Mouse (Mus musculus): ENCODE measurements around the gene Gm10354. TPM values are rescaled to one million over a fixed set of nuclear protein-coding genes. Genes with fewer than 3 reads are reported as not detected.
"Not testable (repeated sequence)": the region's sequence is repeated elsewhere in the genome, so short reads cannot be mapped to it uniquely, and the experiment has no call there.

Gene Gm10354
- polyA plus RNA-seq, 1 experiment from 2014 or later, result not detected

DNA sequence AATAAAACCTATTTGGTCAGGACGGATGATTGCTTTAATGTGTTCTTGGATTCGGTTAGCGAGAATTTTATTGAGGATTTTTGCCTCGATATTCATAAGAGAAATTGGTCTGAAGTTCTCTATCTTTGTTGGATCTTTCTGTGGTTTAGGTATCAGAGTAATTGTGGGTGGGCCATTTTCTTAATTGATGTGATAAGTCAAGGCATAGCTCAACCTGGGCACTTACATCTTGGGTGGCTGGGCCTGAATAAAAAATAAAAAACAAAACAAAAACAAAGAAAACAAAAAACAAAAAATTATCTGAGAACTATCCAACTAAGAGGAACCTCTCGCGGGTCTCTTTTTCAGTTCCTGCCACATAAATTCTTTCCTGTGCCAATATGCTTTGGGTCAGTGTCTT, 15.4 kb upstream of the Gm10354 start:
- not testable (repeated sequence) for H3K9me3 ChIP-seq (replicated peaks); H3K27ac ChIP-seq (replicated peaks); H3K9ac ChIP-seq; H3K4me1 ChIP-seq; H3K36me3 ChIP-seq; H3K4me3 ChIP-seq (replicated peaks); H3K27me3 ChIP-seq; H3K4me2 ChIP-seq (replicated peaks)
- ATAC-seq (ENCODE audit: insufficient number of reproducible peaks, low FRiP score, low TSS enrichment, low read depth), result peak; percentile 86
- 84% methylated on average over 6 of the region's 6 CpGs for WGBS

GRCm38 (mm10) chr5:14990375-14991158, 11.8 kb upstream of the Gm10354 start:
- peak; percentile 77; the same call in 1 of the 2 replicates for ATAC-seq (ENCODE audit: insufficient number of reproducible peaks, low FRiP score, low TSS enrichment, low read depth)
- not testable (repeated sequence) for H3K27ac ChIP-seq (replicated peaks); H3K4me3 ChIP-seq (replicated peaks); H3K4me1 ChIP-seq; H3K9ac ChIP-seq; H3K4me2 ChIP-seq (replicated peaks); H3K36me3 ChIP-seq; H3K9me3 ChIP-seq (replicated peaks); H3K27me3 ChIP-seq
- 76% methylated on average over 8 of the region's 8 CpGs for WGBS

GRCm38 (mm10) chr5:14986649-14987387, 8.1 kb upstream of the Gm10354 start:
- 41% methylated on average over 6 of the region's 6 CpGs for WGBS
- not testable (repeated sequence) for H3K27ac ChIP-seq (replicated peaks); H3K4me2 ChIP-seq (replicated peaks); H3K9ac ChIP-seq; H3K27me3 ChIP-seq; H3K4me1 ChIP-seq; H3K36me3 ChIP-seq; H3K9me3 ChIP-seq (replicated peaks); H3K4me3 ChIP-seq (replicated peaks)
- ATAC-seq (ENCODE audit: insufficient number of reproducible peaks, low FRiP score, low TSS enrichment, low read depth), result peak; percentile 69; the same call in 1 of the 2 replicates

DNA sequence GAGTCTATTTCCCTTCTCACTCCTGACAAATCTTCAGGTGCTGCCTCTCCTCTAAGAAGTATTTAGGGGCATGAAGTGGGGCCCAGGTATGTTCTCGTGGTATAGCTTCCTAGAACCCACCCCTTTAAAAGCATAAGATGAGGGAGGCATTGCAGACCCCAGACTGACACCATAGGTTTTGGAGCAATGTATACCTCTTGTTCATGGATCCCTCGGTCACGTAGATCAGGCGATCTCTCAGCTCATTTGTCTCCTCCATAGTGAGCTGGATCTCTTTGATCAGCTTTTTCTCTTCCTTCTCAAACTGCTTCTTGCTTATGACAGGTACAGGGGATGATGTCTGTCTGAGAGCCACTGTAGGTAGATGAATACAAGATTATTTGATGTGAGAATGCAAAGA, 1.4 kb downstream of the Gm10354 start:
- H3K27me3 ChIP-seq; H3K36me3 ChIP-seq; H3K4me2 ChIP-seq (replicated peaks); ATAC-seq (ENCODE audit: insufficient number of reproducible peaks, low FRiP score, low TSS enrichment, low read depth); H3K27ac ChIP-seq (replicated peaks); H3K9ac ChIP-seq; H3K4me1 ChIP-seq; H3K9me3 ChIP-seq (replicated peaks); H3K4me3 ChIP-seq (replicated peaks): not testable (repeated sequence)
- 69% methylated on average over 4 of the region's 4 CpGs for whole genome bisulfite sequencing

- not testable (repeated sequence) for H3K9me3 ChIP-seq (replicated peaks); H3K4me1 ChIP-seq; H3K4me3 ChIP-seq (replicated peaks); H3K4me2 ChIP-seq (replicated peaks); H3K27ac ChIP-seq (replicated peaks); ATAC-seq (ENCODE audit: insufficient number of reproducible peaks, low FRiP score, low TSS enrichment, low read depth); H3K9ac ChIP-seq; H3K36me3 ChIP-seq; H3K27me3 ChIP-seq
- WGBS, result 67% methylated on average over 4 of the region's 4 CpGs
Measured at GRCm38 (mm10) chr5:14975294-14975693, 3.4 kb downstream of the Gm10354 start.

DNA sequence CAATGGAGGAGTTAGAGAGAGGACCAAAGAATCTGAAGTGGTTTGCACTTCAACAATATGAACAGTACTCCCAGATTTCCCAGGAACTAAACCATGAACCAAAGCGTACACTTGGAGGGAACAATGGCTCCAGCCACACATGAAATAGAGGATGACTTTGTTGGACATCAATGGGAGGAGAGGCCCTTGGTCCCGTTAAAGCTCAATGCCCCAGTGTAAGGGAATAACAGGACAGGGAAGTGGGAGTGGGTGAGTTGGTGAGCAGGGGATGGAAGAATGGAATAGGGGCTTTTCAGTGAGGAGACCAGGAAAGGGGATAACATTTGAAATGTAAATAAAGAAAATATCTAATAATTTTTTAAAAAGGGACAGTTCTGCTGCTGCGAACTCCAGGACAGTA, 5.9 kb downstream of the Gm10354 start:
- not testable (repeated sequence) for H3K36me3 ChIP-seq; H3K9ac ChIP-seq; ATAC-seq (ENCODE audit: insufficient number of reproducible peaks, low FRiP score, low TSS enrichment, low read depth); H3K4me3 ChIP-seq (replicated peaks); H3K4me2 ChIP-seq (replicated peaks); H3K27ac ChIP-seq (replicated peaks); H3K27me3 ChIP-seq; H3K9me3 ChIP-seq (replicated peaks); H3K4me1 ChIP-seq
- 70% methylated on average over 3 of the region's 3 CpGs for WGBS

DNA sequence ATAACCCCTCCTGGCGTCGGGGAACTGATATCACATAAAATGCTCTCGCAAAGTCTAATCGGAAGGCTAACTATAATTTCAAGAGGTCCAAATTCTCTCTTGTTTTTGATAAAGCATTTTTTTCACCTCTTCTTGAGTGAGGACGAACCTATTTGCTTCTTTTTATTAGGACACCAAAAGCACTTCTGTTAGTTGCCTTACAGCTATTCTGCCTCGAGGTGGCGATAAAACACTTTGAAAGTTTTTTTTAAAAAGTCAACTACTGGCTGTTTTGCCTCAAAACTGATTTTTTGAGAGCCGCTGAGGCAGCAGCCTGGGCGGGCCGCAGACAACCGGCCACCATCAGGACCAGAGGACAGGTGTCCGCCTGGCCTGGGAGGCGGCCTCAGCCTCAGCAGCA, 14.9 kb downstream of the Gm10354 start:
- not testable (repeated sequence) for H3K36me3 ChIP-seq; H3K9ac ChIP-seq; ATAC-seq (ENCODE audit: insufficient number of reproducible peaks, low FRiP score, low TSS enrichment, low read depth); H3K4me1 ChIP-seq; H3K27ac ChIP-seq (replicated peaks); H3K4me3 ChIP-seq (replicated peaks); H3K27me3 ChIP-seq; H3K4me2 ChIP-seq (replicated peaks)
- 0 out of 2 replicates have a peak, but pooled peaks cover 13% of the 10 kb centered on the region for H3K9me3 ChIP-seq (replicated peaks)
- 80% methylated on average over 13 of the region's 13 CpGs for WGBS

- H3K9ac ChIP-seq; H3K4me1 ChIP-seq; H3K4me3 ChIP-seq (replicated peaks); H3K27ac ChIP-seq (replicated peaks); H3K36me3 ChIP-seq; H3K4me2 ChIP-seq (replicated peaks); H3K27me3 ChIP-seq: not testable (repeated sequence)
- WGBS, result 78% methylated on average over 4 of the region's 4 CpGs
- ATAC-seq (ENCODE audit: insufficient number of reproducible peaks, low FRiP score, low TSS enrichment, low read depth), result peak; percentile 63; the same call in 1 of the 2 replicates
- 0 out of 2 replicates have a peak, but pooled peaks cover 13% of the 10 kb centered on the region for H3K9me3 ChIP-seq (replicated peaks)
Measured at GRCm38 (mm10) chr5:14961502-14961901, 17.2 kb downstream of the Gm10354 start.

DNA sequence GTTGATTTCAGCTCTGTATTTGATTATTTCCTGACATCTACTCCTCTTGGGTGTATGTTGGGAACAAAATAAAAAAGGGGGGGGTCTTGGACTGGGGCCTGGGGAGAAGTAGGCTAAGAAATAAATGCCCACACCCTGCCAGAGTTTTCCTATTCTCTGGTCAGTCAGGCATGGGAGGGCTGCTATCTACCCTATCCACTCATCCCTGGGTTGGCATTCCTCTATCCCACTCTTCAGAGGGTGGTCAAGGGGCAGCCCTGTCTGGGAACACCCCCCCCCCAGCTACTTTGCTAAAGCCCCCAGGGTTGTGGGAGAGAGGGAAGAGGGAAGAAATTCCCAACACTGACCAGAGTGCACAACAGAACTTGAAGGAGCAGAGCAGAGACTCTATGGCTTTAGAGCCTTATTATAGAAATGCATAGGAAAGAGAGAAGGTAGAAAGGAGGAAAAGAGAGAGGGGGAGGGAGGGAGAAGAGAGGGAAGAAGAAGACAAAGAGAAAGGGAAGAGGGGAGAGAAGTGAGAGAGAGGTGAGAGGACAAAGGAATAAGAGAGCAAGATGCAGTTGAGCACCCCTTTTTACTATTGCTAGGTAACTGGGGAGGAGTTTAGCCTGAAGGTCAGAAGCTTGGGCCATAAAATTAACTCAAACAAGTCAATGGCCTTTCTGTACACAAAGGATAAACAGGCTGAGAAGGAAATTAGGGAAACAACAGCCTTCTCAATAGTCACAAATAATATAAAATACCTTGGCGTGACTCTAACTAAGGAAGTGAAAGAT, 22.6 kb downstream of the Gm10354 start:
- ATAC-seq (ENCODE audit: insufficient number of reproducible peaks, low FRiP score, low TSS enrichment, low read depth), result peak; percentile 65; the same call in 1 of the 2 replicates
- H3K27me3 ChIP-seq; H3K9ac ChIP-seq; H3K9me3 ChIP-seq (replicated peaks); H3K4me1 ChIP-seq; H3K36me3 ChIP-seq; H3K27ac ChIP-seq (replicated peaks); H3K4me2 ChIP-seq (replicated peaks); H3K4me3 ChIP-seq (replicated peaks): not testable (repeated sequence)
- WGBS, result 90% methylated on average over 1 of the region's 1 CpGs

DNA sequence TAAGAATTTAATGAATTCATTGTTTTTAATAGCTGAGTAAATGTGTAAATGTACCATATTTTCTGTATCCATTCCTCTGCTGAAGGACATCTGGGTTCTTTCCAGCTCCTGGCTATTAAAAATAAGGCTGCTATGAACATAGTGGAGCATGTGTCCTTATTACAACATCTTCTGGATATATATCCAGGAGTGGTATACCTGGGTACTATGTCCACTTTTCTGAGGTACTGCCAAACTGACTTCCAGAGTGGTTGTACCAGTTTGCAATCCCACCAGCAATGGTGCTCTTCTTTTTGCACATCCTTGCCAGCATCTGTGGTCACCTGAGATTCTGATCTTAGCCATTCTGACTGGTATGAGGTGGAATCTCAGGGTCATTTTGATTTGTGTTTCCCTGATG, 25.1 kb downstream of the Gm10354 start:
- ATAC-seq (ENCODE audit: insufficient number of reproducible peaks, low FRiP score, low TSS enrichment, low read depth), result not testable (repeated sequence)

DNA sequence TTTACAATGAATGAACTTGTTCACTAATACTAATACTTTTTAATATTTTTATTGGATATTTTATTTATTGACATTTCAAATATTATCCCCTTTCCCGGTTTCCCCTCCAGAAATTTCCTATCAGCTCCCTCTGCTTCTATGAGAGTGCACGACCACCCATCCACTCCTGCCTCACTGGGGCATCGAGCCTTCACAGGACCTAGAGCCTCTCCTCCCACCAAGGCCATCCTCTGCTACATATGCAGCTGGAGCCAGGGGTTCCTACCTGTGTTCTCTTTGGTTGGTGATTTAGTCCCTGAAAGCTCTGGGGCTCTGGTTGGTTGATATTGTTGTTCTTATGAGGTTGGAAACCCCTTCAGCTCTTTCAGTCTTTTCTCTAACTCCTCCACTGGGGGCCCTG, 26.0 kb downstream of the Gm10354 start:
- 71% methylated on average over 3 of the region's 3 CpGs for WGBS
- H3K36me3 ChIP-seq; H3K4me1 ChIP-seq; H3K27me3 ChIP-seq; ATAC-seq (ENCODE audit: insufficient number of reproducible peaks, low FRiP score, low TSS enrichment, low read depth); H3K4me2 ChIP-seq (replicated peaks); H3K27ac ChIP-seq (replicated peaks); H3K9ac ChIP-seq; H3K4me3 ChIP-seq (replicated peaks): not testable (repeated sequence)
- H3K9me3 ChIP-seq (replicated peaks), result peaks cover 14% of the 10 kb centered on the region

More for the DNA sequence above, 25.1 kb downstream of the Gm10354 start:
- H3K27me3 ChIP-seq; H3K4me2 ChIP-seq (replicated peaks); H3K36me3 ChIP-seq; H3K9me3 ChIP-seq (replicated peaks); H3K4me3 ChIP-seq (replicated peaks); H3K9ac ChIP-seq; H3K27ac ChIP-seq (replicated peaks); H3K4me1 ChIP-seq: not testable (repeated sequence)

Data from embryonic facial prominence, embryonic 15.5 days (tissue).